Mouse (Mus musculus) brain, embryonic 18.5 days (tissue): ENCODE results near the gene Stx2.

ENCODE experiments used
- DNase-seq: peaks from one replicate; pipeline ENCODE4 v3.0.0-alpha.2; 2012; ENCODE audit warnings: low read depth, low spot score

Stx2 gene

DNA sequence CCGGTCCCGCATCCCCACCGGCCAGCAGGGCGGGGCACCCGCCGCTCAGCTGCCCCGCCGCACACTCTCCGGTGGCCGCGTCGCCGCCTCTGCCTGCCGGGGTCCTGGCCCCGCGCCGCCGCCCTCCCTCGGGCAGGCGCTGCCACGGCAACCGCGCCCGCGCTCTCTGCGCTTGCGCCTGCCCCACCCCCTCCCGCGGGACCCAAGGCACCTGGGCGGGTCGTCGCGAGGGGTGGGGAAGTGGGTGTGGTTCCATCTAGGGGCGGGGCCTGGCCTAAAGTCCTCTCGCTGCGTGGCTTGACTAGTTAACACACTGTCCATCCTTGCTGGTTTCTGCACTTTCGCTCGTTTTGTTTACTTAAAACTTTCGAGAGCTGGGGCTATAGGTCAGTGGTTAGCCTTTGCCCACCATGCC lies at the start of gene Stx2:
TSS of gene Stx2 (minus strand) at position 163 of the 415 bp plus-strand sequence.
- peak; percentile 51 for DNase-seq

DNA sequence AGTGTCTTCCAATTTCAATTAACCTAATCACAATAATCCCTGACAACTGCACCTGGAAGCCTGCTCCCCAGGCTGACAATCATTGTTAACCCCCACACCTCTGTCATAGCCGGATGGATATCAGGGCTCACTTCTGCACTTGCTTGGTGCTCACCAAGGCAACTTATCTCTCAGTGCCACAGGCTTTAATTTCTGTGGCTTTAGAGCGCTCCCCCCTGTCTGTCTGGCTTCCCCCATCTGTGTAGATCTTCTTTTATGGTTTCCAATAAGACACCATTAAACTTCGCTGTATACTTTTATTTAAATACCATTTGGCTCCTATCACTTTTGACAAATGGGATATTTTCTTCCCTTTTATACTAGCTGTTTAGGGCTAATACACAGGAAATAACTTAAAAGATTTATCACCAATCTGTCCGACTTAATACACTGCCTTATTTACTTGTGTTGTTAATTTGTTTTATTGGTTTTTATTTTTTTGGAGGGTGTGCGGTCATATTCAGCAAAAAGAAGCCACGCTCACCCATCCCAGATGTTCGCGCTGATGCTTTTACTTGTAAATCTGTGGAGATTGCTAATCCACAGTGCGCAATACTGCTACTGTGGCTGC lies 46.4 kb upstream of the Stx2 start:
- DNase-seq: no peak

GRCm38 (mm10) chr5:129052636-129053355 lies 44.4 kb upstream of the Stx2 start:
- DNase-seq: no peak

- DNase-seq: no peak
Observed at GRCm38 (mm10) chr5:129051910-129052309, 43.5 kb upstream of the Stx2 start.

DNA sequence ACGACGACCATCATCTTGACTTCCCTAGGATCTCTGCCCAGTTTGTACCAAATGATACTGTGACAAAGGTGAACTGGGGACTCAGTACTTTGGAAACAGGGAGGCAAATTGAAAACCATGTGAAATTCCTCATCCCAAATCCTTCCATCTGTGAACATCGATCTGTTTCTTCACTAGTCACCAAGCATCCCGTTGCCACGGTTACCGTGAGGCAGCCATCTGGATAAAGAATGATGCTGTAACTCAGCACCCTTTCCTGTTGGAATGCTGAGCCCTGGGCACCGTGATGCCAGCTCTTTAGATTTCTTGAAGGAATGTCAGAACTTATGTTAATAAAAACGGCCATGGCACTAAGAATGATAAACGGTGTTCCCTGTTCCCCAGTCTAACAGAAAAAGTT lies 41.0 kb upstream of the Stx2 start:
- peak; percentile 76 for DNase-seq

- no peak for DNase-seq
Observed at GRCm38 (mm10) chr5:129045641-129046580, 37.5 kb upstream of the Stx2 start.

GRCm38 (mm10) chr5:129037739-129038138 lies 29.4 kb upstream of the Stx2 start:
- no peak for DNase-seq

DNA sequence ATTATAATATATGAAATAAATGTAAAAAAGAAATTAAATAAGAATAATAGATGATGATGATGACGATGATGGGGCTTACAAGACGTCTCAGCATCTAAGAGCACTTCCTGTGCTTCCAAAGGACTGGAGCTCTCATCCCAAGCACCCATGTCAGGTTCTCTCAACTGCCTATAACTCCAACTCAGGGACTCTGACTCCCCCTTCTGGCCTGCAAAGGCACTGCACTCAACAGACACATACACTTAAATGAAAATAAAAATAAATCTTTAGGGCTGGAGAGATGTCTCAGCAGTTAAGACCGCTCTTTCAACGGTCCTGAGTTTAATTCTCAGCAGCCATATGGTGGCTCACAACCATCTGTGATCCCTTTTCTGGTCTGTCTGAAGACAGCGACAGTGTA lies 28.3 kb upstream of the Stx2 start:
- no peak for DNase-seq

DNA sequence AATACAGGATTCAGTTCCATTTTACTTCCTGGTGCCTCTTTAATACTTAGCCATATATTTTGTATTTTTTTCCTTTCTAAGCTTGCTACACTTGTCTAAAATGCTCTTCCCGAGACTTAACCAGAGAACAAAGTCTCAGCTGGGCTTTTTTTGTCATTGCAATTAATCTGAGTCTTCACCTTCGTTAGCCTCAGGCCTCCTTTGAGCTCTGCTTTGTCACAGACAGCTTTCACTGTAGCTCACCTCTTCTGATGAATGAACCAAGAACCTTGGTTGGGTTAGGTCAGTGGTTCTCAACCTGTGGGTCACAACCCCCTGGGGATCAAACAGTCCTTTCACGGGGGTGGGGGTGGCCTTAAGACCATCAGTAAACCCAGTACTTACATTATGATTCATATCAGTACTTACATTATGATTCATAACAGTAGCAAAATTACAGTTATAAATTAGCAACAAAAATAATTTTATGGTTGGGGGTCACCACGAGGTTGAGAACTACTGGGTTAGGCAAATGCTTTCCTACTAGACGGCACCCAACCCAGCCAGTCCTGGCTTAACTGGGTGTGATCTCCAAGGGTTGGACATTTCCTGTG lies 20.9 kb upstream of the Stx2 start:
- no peak for DNase-seq

DNA sequence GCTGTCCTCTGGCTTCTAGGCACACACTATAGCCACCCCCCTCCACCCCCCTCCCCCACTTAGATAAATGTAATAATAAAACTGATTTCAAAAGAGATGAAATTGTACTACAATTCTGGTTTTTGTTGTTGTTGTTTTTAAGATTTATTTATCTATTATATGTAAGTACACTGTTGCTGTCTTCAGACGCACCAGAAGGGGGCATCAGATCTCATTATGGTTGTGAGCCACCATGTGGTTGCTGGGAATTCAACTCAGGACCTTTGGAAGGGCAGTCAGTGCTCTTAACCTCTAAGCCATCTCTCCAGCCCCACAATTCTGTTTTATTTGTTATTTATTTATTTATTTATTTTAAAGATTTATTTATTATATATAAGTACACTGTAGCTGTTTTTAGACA lies 18.3 kb upstream of the Stx2 start:
- no peak for DNase-seq

GRCm38 (mm10) chr5:129026171-129026570 lies 17.8 kb upstream of the Stx2 start:
- no peak for DNase-seq

- no peak for DNase-seq
Observed at GRCm38 (mm10) chr5:129025725-129026124, 17.4 kb upstream of the Stx2 start.

DNA sequence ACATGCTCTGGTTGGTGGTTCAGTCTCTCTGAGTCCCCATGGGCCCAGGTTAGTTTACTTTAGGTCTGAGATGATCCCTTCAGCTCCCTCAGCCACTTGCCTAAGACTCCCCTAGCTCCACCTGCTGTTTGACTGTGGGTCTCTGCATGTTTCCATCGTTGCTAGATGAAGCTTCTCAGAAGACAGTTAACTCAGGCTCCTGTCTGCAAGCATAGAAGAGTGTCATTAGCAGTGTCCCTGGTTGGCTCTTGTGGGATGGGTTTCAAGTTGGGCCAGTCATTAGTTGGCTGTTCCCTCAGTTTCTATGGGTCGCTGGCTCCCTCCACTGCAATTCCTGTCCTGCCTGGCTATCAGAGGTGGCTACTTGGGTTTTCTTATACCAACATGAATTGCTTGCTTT lies 16.7 kb upstream of the Stx2 start:
- no peak for DNase-seq

GRCm38 (mm10) chr5:129020731-129021130 lies 12.4 kb upstream of the Stx2 start:
- no peak for DNase-seq

- no peak for DNase-seq
Observed at GRCm38 (mm10) chr5:129020300-129020668, 11.9 kb upstream of the Stx2 start.

DNA sequence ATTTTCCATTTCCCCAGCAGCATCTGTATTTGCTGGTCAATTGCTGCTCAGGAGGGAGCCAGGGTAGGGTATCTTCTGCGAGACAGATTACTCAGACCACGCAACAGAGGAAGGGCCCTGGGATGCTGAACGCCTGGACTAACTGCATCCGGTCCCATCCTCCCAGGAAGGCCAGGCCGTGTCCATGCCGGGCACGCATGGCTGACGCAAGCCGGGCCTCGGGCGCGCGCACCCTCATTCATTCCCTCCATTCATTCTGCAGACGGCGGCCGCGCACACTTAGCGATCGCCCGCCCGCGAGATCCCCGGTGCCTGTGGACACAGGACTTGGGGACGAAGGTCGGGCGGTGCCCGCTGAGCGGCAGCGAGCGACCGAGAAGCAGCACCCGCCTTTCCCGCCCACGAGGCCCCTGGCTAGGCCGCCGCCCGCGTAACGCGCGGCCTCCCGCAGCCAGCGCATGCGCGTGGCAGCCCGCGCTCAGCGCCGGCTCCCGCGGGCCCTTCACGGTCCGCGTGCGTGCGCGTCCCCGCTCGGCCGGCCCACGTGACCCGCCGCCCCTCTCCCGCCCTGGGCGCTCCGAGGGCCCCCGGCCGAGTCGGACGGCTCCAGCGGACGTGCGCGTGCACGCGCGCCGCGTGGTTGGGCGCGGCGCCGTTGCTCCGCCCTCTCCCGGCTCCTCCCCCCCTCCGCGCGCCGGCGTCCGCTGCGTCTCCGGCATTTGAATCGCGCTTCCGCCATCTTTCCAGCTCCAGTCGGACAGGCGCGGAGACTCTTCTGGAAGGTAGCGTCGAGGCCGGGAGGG lies 11.3 kb upstream of the Stx2 start, which contains the start of gene Ran:
TSS of gene Ran (plus strand) at position 573 of the 803 bp plus-strand sequence.
- peak; percentile 92 for DNase-seq

DNA sequence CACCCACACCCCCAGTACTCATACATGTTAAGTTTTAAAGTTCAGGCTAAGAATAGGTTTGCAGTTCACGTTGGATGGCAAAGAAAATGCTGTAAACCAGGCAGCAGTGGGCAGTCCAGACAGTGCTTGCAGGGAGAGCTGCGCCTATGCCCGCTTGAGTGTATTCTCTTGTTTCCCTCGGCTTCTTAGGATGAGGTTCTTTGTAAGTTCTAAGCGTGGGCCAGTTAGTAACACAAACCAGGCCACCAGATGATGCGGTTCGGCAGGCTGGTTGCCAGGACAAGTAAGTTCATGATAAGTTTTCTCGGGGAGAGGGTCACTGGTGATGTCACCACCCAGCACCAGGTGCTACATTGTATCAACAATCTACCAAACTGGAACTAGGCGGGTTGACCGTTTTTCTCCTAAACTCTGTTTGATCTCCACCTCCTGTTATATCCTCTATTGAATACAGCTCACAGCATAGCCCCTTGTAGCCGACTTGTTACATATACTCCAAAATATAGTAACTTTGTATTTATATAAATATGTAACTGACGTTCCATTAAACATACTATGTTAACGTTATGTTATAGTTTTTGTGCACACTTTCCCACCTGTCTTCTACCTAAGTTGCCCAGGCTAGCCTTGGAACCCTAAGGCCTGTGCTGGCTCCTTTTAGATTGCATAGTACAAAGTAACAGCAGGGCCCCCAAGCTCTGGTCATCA lies 10.6 kb upstream of the Stx2 start:
- DNase-seq: no peak

DNA sequence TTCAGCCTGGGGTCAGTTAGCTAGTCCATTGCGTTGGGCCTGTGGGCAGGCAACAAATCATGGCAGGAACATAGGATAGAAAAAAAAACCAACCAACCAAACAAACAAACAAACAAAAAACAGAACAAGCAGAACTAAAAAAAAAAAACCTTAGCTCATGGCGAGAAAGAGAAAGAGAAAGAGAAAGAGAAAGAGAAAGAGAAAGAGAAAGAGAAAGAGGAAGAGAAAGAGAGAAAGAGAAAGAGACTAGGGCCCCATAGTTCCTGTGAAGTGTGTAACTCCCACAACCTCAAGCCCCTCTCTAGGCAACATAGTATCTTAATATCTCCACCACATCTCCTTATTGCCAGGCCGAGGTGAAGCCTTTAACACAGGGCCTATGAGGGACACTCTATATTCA lies 8.0 kb upstream of the Stx2 start:
- no peak for DNase-seq

DNA sequence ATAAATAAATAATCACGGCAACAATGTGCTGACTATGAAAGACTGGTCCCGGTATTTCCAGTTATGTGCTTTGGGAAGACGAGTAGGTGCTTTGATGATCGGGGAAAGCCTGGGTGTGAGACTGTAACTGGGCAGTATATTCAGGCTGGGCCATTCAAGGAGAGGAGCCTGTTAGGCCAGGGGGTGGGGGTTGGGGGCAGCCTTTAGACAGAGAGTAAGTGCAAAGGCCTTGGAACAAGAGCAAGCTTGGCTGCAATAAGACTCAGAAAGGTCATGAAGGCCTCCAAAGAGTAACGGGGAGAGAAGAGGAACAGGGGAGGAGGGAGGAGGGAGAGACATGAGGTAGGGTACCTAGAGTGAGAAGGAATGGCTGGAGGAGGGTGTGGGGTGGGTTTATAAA lies 7.2 kb upstream of the Stx2 start:
- DNase-seq: no peak

- DNase-seq: no peak
Observed at GRCm38 (mm10) chr5:129015020-129015419, 6.6 kb upstream of the Stx2 start.
